In the genomic region with DNA sequence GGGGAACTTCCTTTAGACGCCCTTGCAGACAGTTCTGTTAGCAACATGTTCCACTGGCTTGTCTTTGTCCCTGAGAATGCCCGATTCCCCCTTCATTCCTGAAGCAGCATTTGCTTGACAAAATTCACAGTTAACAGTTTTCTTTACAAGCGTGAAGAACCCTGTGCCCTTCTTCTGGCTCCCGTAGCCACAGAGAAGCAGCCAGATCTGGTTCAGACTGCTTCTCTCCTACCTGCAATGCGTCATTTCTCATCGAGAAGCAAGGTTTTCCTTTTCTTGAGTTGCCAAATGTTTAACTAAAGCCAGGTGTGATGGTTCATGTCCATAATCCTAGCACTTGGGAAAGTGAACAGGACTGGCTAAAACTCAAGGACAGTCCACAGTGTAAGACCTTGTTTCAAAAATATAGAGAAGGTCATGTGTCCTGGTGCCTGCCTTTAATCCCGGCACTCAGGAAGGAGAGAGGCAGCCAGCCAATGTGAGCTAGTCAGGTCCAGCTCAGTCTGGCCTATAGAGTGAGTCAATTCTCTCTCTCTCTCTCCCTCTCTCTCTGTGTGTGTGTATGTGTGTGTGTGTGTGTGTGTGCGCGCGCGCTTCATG, we compare ENCODE assay signal across 11 mouse cellular contexts. TPM values are rescaled to one million over a fixed set of nuclear protein-coding genes. Genes with fewer than 3 reads are reported as not detected.
DNase-seq lines count a peak whose midpoint lies in the region; ATAC-seq lines count a peak whose summit lies in the region.
"Had no signal": no experiment of that assay in that cellular context is flagged by ENCODE, and none has a peak within 500 bp of the region (broad histone marks: within the 10 kb centered on the region; RNA-seq: fewer than 3 reads in every experiment).

No protein-coding gene starts in this region.

- 0 out of 2 replicates have a peak, but pooled peaks cover 2% of the 10 kb centered on the region for H3K9me3 ChIP-seq in kidney, embryonic 14.5 days (ENCODE audit: control insufficient read depth, low read length)
- no peaks in the 10 kb centered on the region for H3K9me3 ChIP-seq in midbrain, embryonic 13.5 days
- H3K9me3 ChIP-seq: hindbrain, embryonic 13.5 days; limb, embryonic 15.5 days had no signal

- peak; percentile 63 to 71 for DNase-seq in cerebellum, adult 18-20 months
- no peak for DNase-seq in cerebellum, adult 8-10 months
- peak; percentile 73 for DNase-seq in kidney, adult 11 months
- peak; percentile 62 to 70 for DNase-seq in cerebellum, postnatal 36 days
- DNase-seq in kidney, postnatal 10 days = peak; percentile 53
- no peak for DNase-seq in ovary, adult 18-20 months (ENCODE audit: low spot score)

- H3K4me3 ChIP-seq in kidney, embryonic 14.5 days (ENCODE audit: low read length) = no peak overlapping the region
- H3K4me3 ChIP-seq in midbrain, embryonic 13.5 days (replicated peaks) = no peak overlapping the region
- H3K4me3 ChIP-seq: hindbrain, embryonic 13.5 days; limb, embryonic 15.5 days had no signal

- WGBS in kidney, embryonic 14.5 days = 89% methylated on average over 11 of the region's 11 CpGs
- 94% methylated on average over 11 of the region's 11 CpGs for WGBS in midbrain, embryonic 13.5 days

- H3K36me3 ChIP-seq in kidney, embryonic 14.5 days (ENCODE audit: control insufficient read depth, insufficient read depth, low read length) = no peaks in the 10 kb centered on the region
- H3K36me3 ChIP-seq in midbrain, embryonic 13.5 days = no peaks in the 10 kb centered on the region
- H3K36me3 ChIP-seq: limb, embryonic 15.5 days had no signal

- no peak overlapping the region for H3K4me2 ChIP-seq in kidney, embryonic 14.5 days (replicated peaks; ENCODE audit: low read depth, low read length)
- no peak overlapping the region for H3K4me2 ChIP-seq in midbrain, embryonic 13.5 days (replicated peaks)
- H3K4me2 ChIP-seq: hindbrain, embryonic 13.5 days; limb, embryonic 15.5 days had no signal

- H3K9ac ChIP-seq in kidney, embryonic 14.5 days (ENCODE audit: low read depth, low read length) = no peak overlapping the region
- H3K9ac ChIP-seq in midbrain, embryonic 13.5 days (replicated peaks) = no peak overlapping the region
- H3K9ac ChIP-seq: hindbrain, embryonic 13.5 days; limb, embryonic 15.5 days had no signal

- ATAC-seq in kidney, embryonic 14.5 days (ENCODE audit: low FRiP score, low TSS enrichment) = no peak
- ATAC-seq in midbrain, embryonic 13.5 days = no peak
- ATAC-seq: lung, postnatal 0 days had no signal

- no peaks in the 10 kb centered on the region for H3K27me3 ChIP-seq in kidney, embryonic 14.5 days (ENCODE audit: control insufficient read depth, insufficient read depth, low read length)
- no peaks in the 10 kb centered on the region for H3K27me3 ChIP-seq in midbrain, embryonic 13.5 days
- H3K27me3 ChIP-seq: hindbrain, embryonic 13.5 days; limb, embryonic 15.5 days had no signal

- H3K27ac ChIP-seq in kidney, embryonic 14.5 days (ENCODE audit: low read depth, low read length) = no peak overlapping the region
- H3K27ac ChIP-seq in midbrain, embryonic 13.5 days = no peak overlapping the region
- H3K27ac ChIP-seq: hindbrain, embryonic 13.5 days; limb, embryonic 15.5 days had no signal

- H3K4me1 ChIP-seq in kidney, embryonic 14.5 days (ENCODE audit: control insufficient read depth, insufficient read depth, low read length) = peaks cover 12% of the 10 kb centered on the region
- peaks cover 17% of the 10 kb centered on the region for H3K4me1 ChIP-seq in midbrain, embryonic 13.5 days (replicated peaks)

RNA-seq across cellular contexts. Expression of gene Prkar1b, which starts 3.2 kb away (rescaled TPM):
- 10.0 and 15.7 TPM in 2 replicates for polyA plus RNA-seq in kidney, embryonic 14.5 days (2014; fragmentation: Nextera tagmentation; extraction: Ambion mirVana)
- polyA plus RNA-seq in midbrain, embryonic 13.5 days (2015; fragmentation: Nextera tagmentation; extraction: Ambion mirVana) = 139 and 148 TPM in 2 replicates

RNA-seq across cellular contexts. Expression of gene Dnaaf5, which starts 3.4 kb away (rescaled TPM):
- polyA plus RNA-seq in kidney, embryonic 14.5 days (2014; fragmentation: Nextera tagmentation; extraction: Ambion mirVana) = 9.1 and 11.5 TPM in 2 replicates
- polyA plus RNA-seq in midbrain, embryonic 13.5 days (2015; fragmentation: Nextera tagmentation; extraction: Ambion mirVana) = 2.3 and 3.9 TPM in 2 replicates

RNA-seq across cellular contexts. Expression of gene Sun1, which starts 53.9 kb away (rescaled TPM):
- 29.2 and 59.5 TPM in 2 replicates for polyA plus RNA-seq in kidney, embryonic 14.5 days (2014; fragmentation: Nextera tagmentation; extraction: Ambion mirVana)
- polyA plus RNA-seq in midbrain, embryonic 13.5 days (2015; fragmentation: Nextera tagmentation; extraction: Ambion mirVana) = 45.9 and 49.1 TPM in 2 replicates

Comparison
In these comparisons a context has a peak if more than half of its experiments do, and no peak if none do; other contexts are left out.
1. DNase-seq: peak in cerebellum, adult 18-20 months (2 of 2), kidney, adult 11 months (single experiment), cerebellum, postnatal 36 days (2 of 2) and kidney, postnatal 10 days (single experiment); none in cerebellum, adult 8-10 months (single experiment) and ovary, adult 18-20 months (single experiment).